Mouse (Mus musculus) urinary bladder, adult 18-20 months (tissue): ENCODE data around the gene Lrrc75b.
"Not testable (repeated sequence)": the region's sequence is repeated elsewhere in the genome, so short reads cannot be mapped to it uniquely, and the experiment has no call there.

Experiments used
- DNase-seq, 2 experiments: peaks; one replicate each; pipeline ENCODE4 v3.0.0; 2022; ENCODE audit warnings: low spot score in 2 of 2, mixed read lengths in 2 of 2

Lrrc75b gene

GRCm38 (mm10) chr10:75534216-75534615 lies 25.9 kb downstream of the Lrrc75b start:
- no peak for DNase-seq

GRCm38 (mm10) chr10:75531532-75532090 lies 28.5 kb downstream of the Lrrc75b start:
- no peak for DNase-seq

- DNase-seq, result no peak
These were observed 29.8 kb downstream of the Lrrc75b start for GRCm38 (mm10) chr10:75530322-75530721.

- DNase-seq, result not testable (repeated sequence)
These were observed 34.7 kb downstream of the Lrrc75b start for GRCm38 (mm10) chr10:75525450-75525849.

GRCm38 (mm10) chr10:75521643-75522042 lies 38.5 kb downstream of the Lrrc75b start:
- DNase-seq, result no peak

GRCm38 (mm10) chr10:75520581-75520980 lies 39.5 kb downstream of the Lrrc75b start:
- no peak for DNase-seq

GRCm38 (mm10) chr10:75517758-75518143 lies 42.4 kb downstream of the Lrrc75b start, which contains the start of gene Gucd1:
TSS of gene Gucd1 (minus strand) at chr10:75517972.
- peak; percentile 95 to 99 for DNase-seq

GRCm38 (mm10) chr10:75517073-75517757 lies 42.9 kb downstream of the Lrrc75b start, which contains the start of gene Snrpd3:
TSS of gene Snrpd3 (plus strand) at chr10:75517551.
- DNase-seq, result peak; percentile 85 to 92

- no peak for DNase-seq
These were observed 43.4 kb downstream of the Lrrc75b start for GRCm38 (mm10) chr10:75516724-75517072.

GRCm38 (mm10) chr10:75516038-75516723 lies 43.9 kb downstream of the Lrrc75b start:
- no peak for DNase-seq

- DNase-seq, result no peak
These were observed 44.7 kb downstream of the Lrrc75b start for GRCm38 (mm10) chr10:75515216-75516037.

GRCm38 (mm10) chr10:75514361-75514760 lies 45.8 kb downstream of the Lrrc75b start:
- no peak for DNase-seq

- no peak for DNase-seq
These were observed 46.6 kb downstream of the Lrrc75b start for GRCm38 (mm10) chr10:75513306-75514067.

- DNase-seq, result no peak
These were observed 47.3 kb downstream of the Lrrc75b start for GRCm38 (mm10) chr10:75512796-75513195.

- DNase-seq, result no peak
These were observed 48.2 kb downstream of the Lrrc75b start for GRCm38 (mm10) chr10:75511897-75512296.

- no peak for DNase-seq
These were observed 49.1 kb downstream of the Lrrc75b start for GRCm38 (mm10) chr10:75511060-75511459.

- no peak for DNase-seq
These were observed 49.7 kb downstream of the Lrrc75b start for GRCm38 (mm10) chr10:75510446-75510845.

GRCm38 (mm10) chr10:75505928-75506327 lies 54.2 kb downstream of the Lrrc75b start:
- DNase-seq, result not testable (repeated sequence)

- no peak for DNase-seq
These were observed 55.0 kb downstream of the Lrrc75b start for GRCm38 (mm10) chr10:75505130-75505495.

GRCm38 (mm10) chr10:75504234-75505129 lies 55.6 kb downstream of the Lrrc75b start:
- peak in 1 of 2 experiments; percentile 32 for DNase-seq
